Mouse (Mus musculus) hindbrain, postnatal 0 days (tissue): Measurements from ENCODE around the gene Paxbp1. TPM values are rescaled to one million over a fixed set of nuclear protein-coding genes. Genes with fewer than 3 reads are reported as not detected.

Source experiments
- ATAC-seq: fragments of 200-750 bp; cut with Nextera tagmentation; 2 replicates; pipeline ENCODE4 v1.8.0; 2017; ENCODE audit warnings: mild to moderate bottlenecking, moderate TSS enrichment, moderate library complexity
- DNase-seq: peaks from one replicate; pipeline ENCODE4 v3.0.0-alpha.2; 2015; ENCODE audit warnings: low spot score
- H3K27ac ChIP-seq: fragments of 300-500 bp; sonication (generic); 2 replicates; pipeline ENCODE4 v1.5.1; 2014; ENCODE audit warnings: mild to moderate bottlenecking
- H3K27me3 ChIP-seq: fragments of 300-500 bp; sonication (generic); 2 replicates; pipeline ENCODE4 v1.6.1; 2014; ENCODE audit warnings: low read length, mixed read lengths; ENCODE audit not compliant: insufficient read depth
- H3K36me3 ChIP-seq: fragments of 300-500 bp; sonication (generic); 2 replicates; pipeline ENCODE4 v1.6.1; 2014; ENCODE audit warnings: low read length, mixed read lengths; ENCODE audit not compliant: insufficient read depth
- H3K4me1 ChIP-seq: fragments of 300-500 bp; sonication (generic); 2 replicates; pipeline ENCODE4 v1.6.1; 2014; ENCODE audit warnings: antibody characterized with exemption, low read length, mixed read lengths; ENCODE audit not compliant: insufficient read depth
- H3K4me2 ChIP-seq: fragments of 300-500 bp; sonication (generic); 2 replicates; pipeline ENCODE4 v1.6.1; 2014; ENCODE audit warnings: low read depth, mild to moderate bottlenecking, low read length, moderate library complexity, mixed read lengths
- H3K4me3 ChIP-seq: fragments of 300-500 bp; sonication (generic); 2 replicates; pipeline ENCODE4 v1.5.1; 2014; ENCODE audit warnings: low read length
- H3K9ac ChIP-seq: fragments of 300-500 bp; sonication (generic); replicated peaks from 2 replicates; pipeline ENCODE4 v1.6.1; 2014; ENCODE audit warnings: mild to moderate bottlenecking, low read length, moderate library complexity, mixed read lengths
- H3K9me3 ChIP-seq: fragments of 300-500 bp; sonication (generic); 2 replicates; pipeline ENCODE4 v1.6.1; 2016; ENCODE audit warnings: low read length, mixed read lengths
- CTCF ChIP-seq: IDR thresholded peaks from 2 replicates; pipeline ENCODE4 v1.5.1; 2016; ENCODE audit warnings: antibody characterized with exemption, control low read depth, low read depth
- WGBS: fragments of 180-500 bp; shearing (Covaris S2); extraction: QIAGEN DNeasy Blood & Tissue Kit; methylation state at CpG from one replicate; pipeline ENCODE4 v1.1.7; 2014; 5-methylcytosine and 5-hydroxymethylcytosine counted together
- polyA plus RNA-seq: library from polyadenylated mRNA; unstranded; fragments of >200 nt; fragmentation: Nextera tagmentation; extraction: Ambion mirVana; gene quantifications from 2 replicates; pipeline ENCODE4 v1.2.1, GENCODE M21; 2015
- total RNA-seq: library from RNA; depleted of rRNA; stranded (reverse); fragments of >200 nt; gene quantifications from 2 replicates; pipeline ENCODE4 v1.2.3, GENCODE M21; 2014; rRNA removed

The Paxbp1 gene
- total and polyA plus RNA-seq, 2 experiments from 2014 or later: 22.8 to 39.7 TPM

DNA sequence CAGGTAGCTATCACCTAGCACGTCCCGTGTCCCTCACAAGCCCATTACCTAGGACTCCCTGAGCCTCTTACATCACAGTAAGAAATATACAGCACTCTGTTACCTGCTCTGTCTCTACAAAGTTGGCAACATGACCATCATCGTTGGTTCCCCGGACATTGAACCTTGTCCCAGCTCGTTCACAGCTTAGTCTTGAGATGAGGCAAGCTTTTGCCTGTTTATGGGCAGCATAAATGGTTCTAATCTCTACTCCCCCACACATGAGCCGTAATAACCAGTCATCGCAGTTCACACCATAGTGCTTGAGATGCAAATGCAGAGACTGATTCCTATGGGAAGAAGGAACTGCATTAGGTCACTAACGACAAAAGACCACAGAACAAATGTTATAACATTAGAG lies 56.3 kb downstream of the Paxbp1 start:
- no peak for TF ChIP-seq CTCF
- Histone ChIP-seq H3K4me1 (no peaks in the 10 kb centered on the region), H3K27ac (no peak overlapping the region), H3K4me2 (no peak overlapping the region), H3K27me3 (no peaks in the 10 kb centered on the region), H3K9me3 (no peaks in the 10 kb centered on the region), H3K4me3 (no peak overlapping the region), H3K9ac (no peak overlapping the region), H3K36me3 (peaks cover 14% of the 10 kb centered on the region; the same call in 1 of the 2 replicates)
- DNase-seq (no peak), ATAC-seq (no peak)
- 91% methylated on average over 8 of the region's 8 CpGs for WGBS

DNA sequence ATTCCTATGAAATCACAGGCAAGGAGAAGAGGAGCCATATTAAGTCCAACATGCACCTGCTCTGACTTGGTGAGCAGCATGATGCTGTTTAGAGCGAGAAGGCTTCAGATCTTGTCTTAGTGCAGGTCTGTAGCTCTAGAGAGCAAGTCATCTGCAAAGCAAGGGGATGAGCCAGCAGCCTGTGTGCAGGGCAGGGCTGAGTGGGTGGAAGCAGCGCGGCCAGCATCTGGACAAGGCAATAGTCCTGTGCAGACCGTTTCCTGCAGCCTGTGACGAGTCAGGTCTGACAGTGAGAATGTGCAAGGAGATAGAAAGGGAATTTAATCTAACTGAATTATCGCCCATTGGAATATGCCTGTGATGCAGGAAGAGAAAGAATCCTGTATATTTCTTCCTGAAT lies 73.3 kb downstream of the Paxbp1 start:
- WGBS: 91% methylated on average over 6 of the region's 6 CpGs

DNA sequence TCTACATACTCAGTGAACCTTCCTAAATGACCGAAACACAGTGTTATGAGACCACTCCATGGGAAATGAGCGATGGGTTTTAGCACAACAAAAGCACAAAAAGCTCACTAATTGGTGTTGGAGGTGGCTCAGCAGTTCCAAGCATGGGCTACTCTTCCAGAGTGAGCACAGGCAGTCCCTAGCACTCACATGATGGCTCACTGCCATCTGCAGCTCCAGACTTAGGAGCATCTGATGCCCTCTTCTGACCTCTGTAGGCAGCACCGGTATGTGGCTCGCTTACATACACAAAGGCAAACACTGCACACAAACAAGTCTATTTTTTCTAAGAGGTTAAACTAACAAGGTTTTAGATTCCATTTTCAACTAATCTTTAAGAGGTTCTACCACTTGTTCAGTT lies 78.1 kb downstream of the Paxbp1 start:
- no peak overlapping the region for H3K9ac ChIP-seq
- H3K4me1 ChIP-seq: no peaks in the 10 kb centered on the region
- peaks cover 44% of the 10 kb centered on the region for H3K36me3 ChIP-seq
- DNase-seq (no peak), ATAC-seq (no peak)
- H3K4me3 ChIP-seq: no peak overlapping the region
- H3K27me3 ChIP-seq: no peaks in the 10 kb centered on the region
- no peaks in the 10 kb centered on the region for H3K9me3 ChIP-seq
- H3K27ac ChIP-seq: no peak overlapping the region
- TF ChIP-seq CTCF: no peak
- no peak overlapping the region for H3K4me2 ChIP-seq
- 85% methylated on average over 4 of the region's 4 CpGs for whole genome bisulfite sequencing

More for the DNA sequence above, 73.3 kb downstream of the Paxbp1 start:
- Histone ChIP-seq H3K27me3 (no peaks in the 10 kb centered on the region), H3K9ac (no peak overlapping the region), H3K27ac (no peak overlapping the region), H3K4me2 (no peak overlapping the region), H3K36me3 (peaks cover 48% of the 10 kb centered on the region), H3K9me3 (no peaks in the 10 kb centered on the region), H3K4me1 (no peaks in the 10 kb centered on the region), H3K4me3 (no peak overlapping the region)
- no peak for ATAC-seq
- TF ChIP-seq CTCF: no peak
- no peak for DNase-seq

DNA sequence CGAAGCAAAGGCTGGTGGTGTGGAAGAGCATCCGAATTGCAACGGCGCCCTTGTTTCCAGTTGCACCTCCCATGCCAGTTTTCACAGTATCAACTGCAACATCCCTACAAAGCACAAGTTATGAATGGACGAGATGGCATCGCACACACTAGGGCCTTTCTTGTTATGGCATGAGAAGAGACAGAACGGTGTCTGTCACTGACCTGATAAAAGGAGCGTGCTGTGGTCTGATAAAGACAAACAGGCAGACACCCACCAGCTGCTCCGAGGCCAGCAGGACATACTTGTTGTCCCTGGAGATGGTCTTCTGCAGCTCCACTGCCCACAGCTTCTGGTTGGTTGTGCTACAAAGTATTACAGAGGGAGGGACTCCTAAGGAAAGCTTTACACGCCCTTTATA lies 80.0 kb downstream of the Paxbp1 start:
- Histone ChIP-seq H3K4me1 (no peaks in the 10 kb centered on the region), H3K4me2 (no peak overlapping the region), H3K4me3 (no peak overlapping the region), H3K36me3 (peaks cover 40% of the 10 kb centered on the region), H3K27ac (no peak overlapping the region), H3K9me3 (no peaks in the 10 kb centered on the region), H3K9ac (no peak overlapping the region), H3K27me3 (no peaks in the 10 kb centered on the region)
- ATAC-seq (no peak), DNase-seq (no peak)
- 94% methylated on average over 10 of the region's 10 CpGs for WGBS
- no peak for TF ChIP-seq CTCF

Other genes starting within 250 kb of the Paxbp1 start
- 14.5 and 17.6 TPM in 2 replicates for gene Urb1, start 234.1 kb downstream of the Paxbp1 start, total RNA-seq
- 4.0 and 4.5 TPM in 2 replicates for gene Urb1, start 234.1 kb downstream of the Paxbp1 start, polyA plus RNA-seq
- gene Eva1c, start 217.8 kb downstream of the Paxbp1 start, total RNA-seq: 2.3 and 9.4 TPM in 2 replicates
- gene Eva1c, start 217.8 kb downstream of the Paxbp1 start, polyA plus RNA-seq: 3.9 and 4.0 TPM in 2 replicates
- gene Cfap298, start 109.4 kb downstream of the Paxbp1 start, total RNA-seq: 12.1 and 16.8 TPM in 2 replicates
- gene Cfap298, start 109.4 kb downstream of the Paxbp1 start, polyA plus RNA-seq: 61.1 and 67.2 TPM in 2 replicates
- gene Synj1, start 33.2 kb downstream of the Paxbp1 start, total RNA-seq: 47.9 and 58.1 TPM in 2 replicates
- 42.4 and 50.5 TPM in 2 replicates for gene Synj1, start 33.2 kb downstream of the Paxbp1 start, polyA plus RNA-seq
- 1.6 and 2.0 TPM in 2 replicates for gene 4932438H23Rik, start 50.6 kb upstream of the Paxbp1 start, total RNA-seq
- gene 4932438H23Rik, start 50.6 kb upstream of the Paxbp1 start, polyA plus RNA-seq: 0.94 and 2.0 TPM in 2 replicates
- 58.7 and 66.3 TPM in 2 replicates for gene Olig2, start 180.9 kb upstream of the Paxbp1 start, total RNA-seq
- 16.0 and 17.3 TPM in 2 replicates for gene Olig2, start 180.9 kb upstream of the Paxbp1 start, polyA plus RNA-seq
- 240 and 249 TPM in 2 replicates for gene Olig1, start 225.2 kb upstream of the Paxbp1 start, total RNA-seq
- 199 and 227 TPM in 2 replicates for gene Olig1, start 225.2 kb upstream of the Paxbp1 start, polyA plus RNA-seq